Mouse (Mus musculus) embryonic fibroblast, embryonic 13.5 days (primary cell): ENCODE data around the gene Bbs7.
"Not testable (repeated sequence)": the region's sequence is repeated elsewhere in the genome, so short reads cannot be mapped to it uniquely, and the experiment has no call there.

ENCODE experiments used
- CTCF ChIP-seq: IDR thresholded peaks from 2 replicates; pipeline ENCODE4 v1.5.1; 2011; ENCODE audit warnings: mild to moderate bottlenecking, control low read depth, low read length, moderate library complexity, borderline replicate concordance; ENCODE audit not compliant: insufficient read depth
- POLR2A ChIP-seq: IDR thresholded peaks from 2 replicates; pipeline ENCODE4 v1.6.1; 2011; ENCODE audit warnings: low read depth, mild to moderate bottlenecking, control low read depth, low read length, moderate library complexity

GRCm38 (mm10) chr3:36599773-36600172, 13.5 kb downstream of the Bbs7 start:
- not testable (repeated sequence) for TF ChIP-seq POLR2A, CTCF
